Mouse (Mus musculus) cerebellum, adult 9-11 months (tissue): ENCODE measurements at regions not wholly inside any gene's neighbourhood (a gene's known extent, or its start where the extent isn't known, plus 50 kb on each side); places are given as distances from the start of the nearest gene placed in this dataset.

Experiments
- DNase-seq: peaks from one replicate; pipeline ENCODE4 v3.0.0; 2022

GRCm38 (mm10) chr15:69632306-69632705, 3131.6 kb upstream of the Lrrc6 start:
- no peak for DNase-seq

- DNase-seq = no peak
These were observed 3117.3 kb upstream of the Lrrc6 start for GRCm38 (mm10) chr15:69617998-69618397.

GRCm38 (mm10) chr15:69614048-69614447, 3113.3 kb upstream of the Lrrc6 start:
- DNase-seq = no peak

GRCm38 (mm10) chr15:69591219-69592006, 3090.7 kb upstream of the Lrrc6 start:
- DNase-seq = no peak

GRCm38 (mm10) chr15:69588084-69588483, 3087.4 kb upstream of the Lrrc6 start:
- DNase-seq = no peak

- DNase-seq = no peak
These were observed 3076.0 kb upstream of the Lrrc6 start for GRCm38 (mm10) chr15:69576742-69577141.

GRCm38 (mm10) chr15:69575611-69576153, 3075.0 kb upstream of the Lrrc6 start:
- peak; percentile 3 for DNase-seq

- no peak for DNase-seq
These were observed 3053.5 kb upstream of the Lrrc6 start for GRCm38 (mm10) chr15:69554171-69554570.

GRCm38 (mm10) chr15:69552062-69552628, 3051.4 kb upstream of the Lrrc6 start:
- no peak for DNase-seq

GRCm38 (mm10) chr15:69551012-69551411, 3050.3 kb upstream of the Lrrc6 start:
- DNase-seq = no peak

GRCm38 (mm10) chr15:69526441-69527094, 3025.9 kb upstream of the Lrrc6 start:
- DNase-seq = no peak

- no peak for DNase-seq
These were observed 2983.8 kb upstream of the Lrrc6 start for GRCm38 (mm10) chr15:69484421-69485074.

GRCm38 (mm10) chr15:69483096-69483495, 2982.4 kb upstream of the Lrrc6 start:
- DNase-seq = no peak

- no peak for DNase-seq
These were observed 2980.4 kb upstream of the Lrrc6 start for GRCm38 (mm10) chr15:69481087-69481486.

- DNase-seq = no peak
These were observed 2976.3 kb upstream of the Lrrc6 start for GRCm38 (mm10) chr15:69477050-69477449.

- no peak for DNase-seq
These were observed 2968.9 kb upstream of the Lrrc6 start for GRCm38 (mm10) chr15:69469566-69469965.

GRCm38 (mm10) chr15:69460581-69461194, 2960.0 kb upstream of the Lrrc6 start:
- no peak for DNase-seq

- no peak for DNase-seq
These were observed 2956.8 kb upstream of the Lrrc6 start for GRCm38 (mm10) chr15:69457473-69457872.

- DNase-seq = no peak
These were observed 2955.6 kb upstream of the Lrrc6 start for GRCm38 (mm10) chr15:69456191-69456770.

- no peak for DNase-seq
These were observed 2940.3 kb upstream of the Lrrc6 start for GRCm38 (mm10) chr15:69441008-69441407.

- peak; percentile 2 for DNase-seq
These were observed 2912.9 kb upstream of the Lrrc6 start for GRCm38 (mm10) chr15:69413531-69414011.

- DNase-seq = no peak
These were observed 2888.9 kb upstream of the Lrrc6 start for GRCm38 (mm10) chr15:69389575-69389974.
